Mouse (Mus musculus): ENCODE data around the gene Ubxn11. TPM values are rescaled to one million over a fixed set of nuclear protein-coding genes. Genes with fewer than 3 reads are reported as not detected.
A peak's percentile ranks its signal among the peaks of the same experiment; 100 is the strongest.

The Ubxn11 gene
- polyA plus RNA-seq, 1 experiment from 2014 or later, result 7.0 TPM

DNA sequence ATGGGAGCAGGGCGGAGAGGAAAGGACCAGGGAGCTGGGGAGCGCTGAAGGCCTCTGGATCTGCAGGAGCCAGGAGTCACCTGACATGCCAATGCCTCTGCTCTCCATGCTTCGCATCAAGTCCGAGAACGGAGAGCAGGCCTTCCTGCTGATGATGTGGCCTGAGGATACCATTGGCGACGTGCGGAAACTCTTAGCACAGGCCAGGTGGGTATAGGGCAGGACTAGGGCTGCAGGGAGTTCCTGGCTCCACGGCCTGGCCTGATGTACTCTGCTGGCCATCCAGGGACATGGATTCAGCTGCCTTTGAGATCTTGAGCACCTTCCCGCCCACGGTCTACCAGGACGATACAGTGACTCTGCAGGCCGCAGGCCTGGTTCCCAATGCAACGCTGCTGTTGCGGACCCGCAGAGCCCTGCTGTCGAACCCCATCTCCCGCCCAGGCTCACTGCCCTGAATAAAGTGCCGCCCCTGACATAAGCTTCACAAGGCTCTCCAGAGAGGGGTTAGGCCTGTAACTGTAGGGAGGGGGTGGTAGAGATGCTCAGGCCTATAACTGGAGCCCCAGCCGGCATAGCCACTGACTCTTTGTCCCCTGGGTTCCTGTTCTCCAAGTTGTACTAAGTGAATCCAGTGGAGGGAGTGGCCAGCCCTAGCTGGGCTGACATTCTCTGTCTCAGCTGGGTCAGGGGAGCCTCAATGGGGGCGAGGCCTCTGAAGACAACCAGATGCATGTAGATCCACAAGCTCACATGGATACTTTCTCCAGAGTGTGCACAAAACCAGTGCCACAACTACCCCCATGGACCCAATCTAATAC lies 24.1 kb downstream of the Ubxn11 start:
- WGBS, result 89% methylated on average over 21 of the region's 21 CpGs
- Histone ChIP-seq H3K27ac (ENCODE audit: low read depth, low read length) (no peak overlapping the region), H3K4me3 (ENCODE audit: low read depth, low read length) (no peak overlapping the region), H3K4me2 (ENCODE audit: low read depth, low read length, severe bottlenecking) (no peak overlapping the region), H3K27me3 (ENCODE audit: control insufficient read depth, insufficient read depth, low read length) (no peaks in the 10 kb centered on the region), H3K9me3 (ENCODE audit: control insufficient read depth, low read length) (no peaks in the 10 kb centered on the region), H3K36me3 (ENCODE audit: control insufficient read depth, insufficient read depth, low read length) (no peaks in the 10 kb centered on the region), H3K4me1 (replicated peaks; ENCODE audit: control insufficient read depth, insufficient read depth, low read length) (peaks cover 12% of the 10 kb centered on the region; the same call in 1 of the 2 replicates), H3K9ac (ENCODE audit: low read length) (no peak overlapping the region)
- peak; percentile 50 for DNase-seq (ENCODE audit: low spot score)
- ATAC-seq (replicated peaks; ENCODE audit: low FRiP score), result no peak

DNA sequence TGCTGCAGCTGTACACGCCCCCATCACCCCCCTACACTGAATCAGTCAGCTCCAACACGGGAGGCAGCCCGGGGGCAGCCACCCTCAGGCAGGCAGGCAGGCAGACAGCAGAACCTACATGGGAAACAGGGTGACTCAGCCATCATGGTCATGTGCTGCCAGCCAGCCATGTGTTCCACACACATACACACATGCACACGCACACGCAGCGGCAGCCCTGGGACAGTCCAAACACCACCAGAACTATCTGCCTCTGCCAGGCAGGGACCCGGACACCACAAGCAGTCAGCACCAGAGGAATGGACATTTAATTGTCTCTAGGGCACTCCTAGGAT lies 24.7 kb downstream of the Ubxn11 start:
- 89% methylated on average over 7 of the region's 7 CpGs for WGBS
- H3K9ac ChIP-seq (ENCODE audit: low read length), result no peak overlapping the region
- peaks cover 12% of the 10 kb centered on the region; the same call in 1 of the 2 replicates for H3K4me1 ChIP-seq (replicated peaks; ENCODE audit: control insufficient read depth, insufficient read depth, low read length)
- no peak overlapping the region for H3K4me3 ChIP-seq (ENCODE audit: low read depth, low read length)
- peak; percentile 47 for DNase-seq (ENCODE audit: low spot score)
- no peak for ATAC-seq (replicated peaks; ENCODE audit: low FRiP score)
- no peak overlapping the region for H3K4me2 ChIP-seq (ENCODE audit: low read depth, low read length, severe bottlenecking)
- no peaks in the 10 kb centered on the region for H3K27me3 ChIP-seq (ENCODE audit: control insufficient read depth, insufficient read depth, low read length)
- H3K36me3 ChIP-seq (ENCODE audit: control insufficient read depth, insufficient read depth, low read length), result no peaks in the 10 kb centered on the region
- no peak overlapping the region for H3K27ac ChIP-seq (ENCODE audit: low read depth, low read length)
- no peaks in the 10 kb centered on the region for H3K9me3 ChIP-seq (ENCODE audit: control insufficient read depth, low read length)

DNA sequence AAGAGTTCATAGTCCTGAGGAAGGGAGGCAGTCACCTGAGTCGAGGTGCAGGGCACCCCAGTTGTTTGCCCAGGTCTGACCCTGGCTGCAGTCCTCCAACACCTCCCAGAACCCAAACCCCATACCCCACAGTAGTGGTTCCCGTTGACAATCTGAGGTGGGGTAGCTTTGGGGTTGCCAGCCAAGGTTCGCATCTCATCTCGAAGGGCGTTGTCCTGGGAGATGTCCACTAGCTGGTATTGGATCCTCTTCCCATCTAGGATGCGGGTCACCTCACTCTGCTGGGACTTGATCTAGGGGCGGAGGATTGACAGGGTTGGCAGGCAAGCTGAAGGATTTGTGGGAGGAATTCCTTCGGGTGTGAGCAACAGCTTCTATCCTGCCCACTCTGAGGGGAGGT lies 25.4 kb downstream of the Ubxn11 start:
- Histone ChIP-seq H3K36me3 (ENCODE audit: control insufficient read depth, insufficient read depth, low read length) (no peaks in the 10 kb centered on the region), H3K9me3 (ENCODE audit: control insufficient read depth, low read length) (no peaks in the 10 kb centered on the region), H3K4me2 (ENCODE audit: low read depth, low read length, severe bottlenecking) (peak overlapping the region; percentile 80), H3K4me3 (ENCODE audit: low read depth, low read length) (peak overlapping the region; percentile 74), H3K27ac (ENCODE audit: low read depth, low read length) (no peak overlapping the region), H3K4me1 (replicated peaks; ENCODE audit: control insufficient read depth, insufficient read depth, low read length) (peaks cover 12% of the 10 kb centered on the region; the same call in 1 of the 2 replicates), H3K27me3 (ENCODE audit: control insufficient read depth, insufficient read depth, low read length) (no peaks in the 10 kb centered on the region), H3K9ac (ENCODE audit: low read length) (peak overlapping the region; percentile 89)
- no peak for ATAC-seq (replicated peaks; ENCODE audit: low FRiP score)
- DNase-seq (ENCODE audit: low spot score), result peak; percentile 50
- 60% methylated on average over 8 of the region's 8 CpGs for WGBS

DNA sequence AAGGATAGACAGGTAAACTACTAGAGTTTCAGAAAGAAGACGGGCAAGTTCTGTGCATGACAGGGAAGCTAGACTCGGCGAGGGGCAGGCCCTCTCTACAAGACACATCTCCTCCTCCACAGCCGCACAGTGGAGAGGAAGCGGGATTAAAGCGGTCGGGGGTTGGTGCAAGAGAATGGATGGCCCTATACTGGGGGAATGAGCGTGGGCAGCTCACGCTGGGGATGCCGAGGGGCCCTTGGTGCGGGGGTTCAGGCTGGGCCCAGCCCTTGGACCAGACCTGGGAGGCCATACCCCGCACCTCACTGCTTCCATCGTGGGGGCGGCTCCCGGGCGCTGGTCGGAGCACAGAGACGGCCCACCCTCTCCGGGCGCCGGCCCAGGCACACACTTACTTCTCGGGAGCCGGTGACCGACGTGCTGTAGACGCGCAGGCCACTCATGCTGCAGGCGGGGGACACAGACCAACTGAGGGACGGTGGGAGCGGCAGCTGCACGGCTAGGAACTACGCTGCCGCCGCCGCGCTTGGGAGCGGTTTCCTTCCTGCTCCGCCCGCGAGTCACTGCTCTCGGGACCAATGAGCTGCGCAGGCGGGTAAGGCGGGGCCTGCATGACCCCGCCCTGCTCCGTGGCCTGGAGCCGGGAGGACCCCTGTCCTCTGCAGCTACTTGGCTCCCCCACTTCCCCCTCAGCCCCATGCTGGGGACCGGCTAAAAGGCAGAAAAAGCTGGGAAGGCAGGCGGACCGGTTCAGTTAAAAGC lies 26.0 kb downstream of the Ubxn11 start, which contains the start of gene Sh3bgrl3:
Gene Sh3bgrl3, minus strand, starts transcription at position 569 of the 762 bp plus-strand sequence.
- Histone ChIP-seq H3K36me3 (ENCODE audit: control insufficient read depth, insufficient read depth, low read length) (no peaks in the 10 kb centered on the region), H3K4me1 (replicated peaks; ENCODE audit: control insufficient read depth, insufficient read depth, low read length) (peaks cover 12% of the 10 kb centered on the region; the same call in 1 of the 2 replicates), H3K9ac (ENCODE audit: low read length) (peak within 1 kb of the TSS; percentile 89), H3K4me2 (ENCODE audit: low read depth, low read length, severe bottlenecking) (peak within 1 kb of the TSS; percentile 80), H3K27ac (ENCODE audit: low read depth, low read length) (peak within 1 kb of the TSS; percentile 57), H3K27me3 (ENCODE audit: control insufficient read depth, insufficient read depth, low read length) (no peaks in the 10 kb centered on the region), H3K9me3 (ENCODE audit: control insufficient read depth, low read length) (no peaks in the 10 kb centered on the region), H3K4me3 (ENCODE audit: low read depth, low read length) (peak within 1 kb of the TSS; percentile 74)
- WGBS, result under 1% methylated on average over 50 of the region's 50 CpGs
- ATAC-seq (replicated peaks; ENCODE audit: low FRiP score) (peak; percentile 94), DNase-seq (ENCODE audit: low spot score) (peak; percentile 93)

GRCm38 (mm10) chr4:134128983-134129362 lies 26.6 kb downstream of the Ubxn11 start:
- H3K4me3 ChIP-seq (ENCODE audit: low read depth, low read length), result peak overlapping the region; percentile 74
- peak overlapping the region; percentile 80 for H3K4me2 ChIP-seq (ENCODE audit: low read depth, low read length, severe bottlenecking)
- H3K9ac ChIP-seq (ENCODE audit: low read length), result peak overlapping the region; percentile 89
- H3K27ac ChIP-seq (ENCODE audit: low read depth, low read length), result peak overlapping the region; percentile 57
- no peaks in the 10 kb centered on the region for H3K9me3 ChIP-seq (ENCODE audit: control insufficient read depth, low read length)
- no peaks in the 10 kb centered on the region for H3K36me3 ChIP-seq (ENCODE audit: control insufficient read depth, insufficient read depth, low read length)
- H3K27me3 ChIP-seq (ENCODE audit: control insufficient read depth, insufficient read depth, low read length), result no peaks in the 10 kb centered on the region
- ATAC-seq (replicated peaks; ENCODE audit: low FRiP score) (peak; percentile 39), DNase-seq (ENCODE audit: low spot score) (no peak)
- peaks cover 12% of the 10 kb centered on the region; the same call in 1 of the 2 replicates for H3K4me1 ChIP-seq (replicated peaks; ENCODE audit: control insufficient read depth, insufficient read depth, low read length)
- WGBS, result 5% methylated on average over 14 of the region's 14 CpGs

DNA sequence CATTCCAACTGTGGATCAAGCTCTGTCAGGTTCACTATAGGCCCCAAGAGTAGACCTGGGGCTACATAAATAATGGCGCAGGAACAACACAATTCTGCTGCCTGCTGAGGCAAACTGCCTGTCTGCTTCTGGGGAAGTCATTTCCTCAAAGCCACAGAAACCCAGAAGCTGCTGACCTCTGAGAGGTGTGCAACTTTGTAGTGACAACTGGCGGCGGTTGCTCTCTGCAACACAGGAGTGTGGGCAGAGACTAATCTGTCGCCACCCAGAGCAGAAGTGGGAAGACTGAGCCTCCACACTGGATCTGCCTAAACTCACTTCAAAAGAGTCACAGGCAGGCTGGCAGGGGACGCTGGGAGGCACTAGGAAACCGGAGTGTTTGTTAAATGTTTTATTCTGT lies 27.1 kb downstream of the Ubxn11 start:
- Histone ChIP-seq H3K36me3 (ENCODE audit: control insufficient read depth, insufficient read depth, low read length) (no peaks in the 10 kb centered on the region), H3K9ac (ENCODE audit: low read length) (no peak overlapping the region; the same call in 1 of the 2 replicates), H3K27ac (ENCODE audit: low read depth, low read length) (no peak overlapping the region), H3K4me2 (ENCODE audit: low read depth, low read length, severe bottlenecking) (peak overlapping the region; percentile 80; the same call in 1 of the 2 replicates), H3K4me1 (replicated peaks; ENCODE audit: control insufficient read depth, insufficient read depth, low read length) (peaks cover 12% of the 10 kb centered on the region; the same call in 1 of the 2 replicates), H3K4me3 (ENCODE audit: low read depth, low read length) (no peak overlapping the region), H3K9me3 (ENCODE audit: control insufficient read depth, low read length) (no peaks in the 10 kb centered on the region), H3K27me3 (ENCODE audit: control insufficient read depth, insufficient read depth, low read length) (no peaks in the 10 kb centered on the region)
- DNase-seq (ENCODE audit: low spot score) (no peak), ATAC-seq (replicated peaks; ENCODE audit: low FRiP score) (no peak)
- 59% methylated on average over 6 of the region's 6 CpGs for WGBS

DNA sequence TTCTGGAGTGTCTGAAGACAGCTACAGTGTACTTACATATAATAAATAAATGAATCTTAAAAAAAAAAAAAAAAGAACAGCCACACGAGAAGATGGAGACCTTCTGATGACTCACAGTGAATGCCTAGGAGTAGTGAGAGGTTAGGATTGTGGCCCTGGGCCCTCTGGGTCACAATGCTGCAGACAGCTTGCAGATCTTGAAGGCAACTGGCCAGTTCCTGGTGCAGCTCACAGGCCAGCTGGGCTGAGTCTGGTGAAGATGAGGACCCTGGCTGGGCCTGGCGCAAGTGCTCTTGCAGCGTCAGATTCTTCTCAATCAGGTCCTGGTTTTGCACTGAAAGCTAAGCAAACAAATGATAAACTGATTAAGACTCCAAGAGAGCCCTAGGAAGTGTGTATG lies 29.7 kb downstream of the Ubxn11 start:
- Histone ChIP-seq H3K27me3 (ENCODE audit: control insufficient read depth, insufficient read depth, low read length) (no peaks in the 10 kb centered on the region), H3K4me2 (ENCODE audit: low read depth, low read length, severe bottlenecking) (no peak overlapping the region), H3K27ac (ENCODE audit: low read depth, low read length) (no peak overlapping the region), H3K9me3 (ENCODE audit: control insufficient read depth, low read length) (no peaks in the 10 kb centered on the region), H3K4me3 (ENCODE audit: low read depth, low read length) (no peak overlapping the region), H3K9ac (ENCODE audit: low read length) (no peak overlapping the region), H3K4me1 (replicated peaks; ENCODE audit: control insufficient read depth, insufficient read depth, low read length) (peaks cover 12% of the 10 kb centered on the region; the same call in 1 of the 2 replicates), H3K36me3 (ENCODE audit: control insufficient read depth, insufficient read depth, low read length) (no peaks in the 10 kb centered on the region)
- ATAC-seq (replicated peaks; ENCODE audit: low FRiP score) (no peak), DNase-seq (ENCODE audit: low spot score) (no peak)
- 92% methylated on average over 3 of the region's 3 CpGs for WGBS

- WGBS, result 85% methylated on average over 8 of the region's 8 CpGs
- ATAC-seq (replicated peaks; ENCODE audit: low FRiP score), result no peak
- Histone ChIP-seq H3K27ac (ENCODE audit: low read depth, low read length) (no peak overlapping the region), H3K36me3 (ENCODE audit: control insufficient read depth, insufficient read depth, low read length) (no peaks in the 10 kb centered on the region), H3K27me3 (ENCODE audit: control insufficient read depth, insufficient read depth, low read length) (no peaks in the 10 kb centered on the region), H3K9me3 (ENCODE audit: control insufficient read depth, low read length) (no peaks in the 10 kb centered on the region), H3K4me3 (ENCODE audit: low read depth, low read length) (no peak overlapping the region), H3K9ac (ENCODE audit: low read length) (no peak overlapping the region), H3K4me1 (replicated peaks; ENCODE audit: control insufficient read depth, insufficient read depth, low read length) (peaks cover 10% of the 10 kb centered on the region; the same call in 1 of the 2 replicates), H3K4me2 (ENCODE audit: low read depth, low read length, severe bottlenecking) (no peak overlapping the region)
- no peak for DNase-seq (ENCODE audit: low spot score)
These were observed 30.2 kb downstream of the Ubxn11 start for GRCm38 (mm10) chr4:134132519-134133095.

Data from forebrain, embryonic 11.5 days (tissue).